ENCODE assay signal across 10 mouse cellular contexts in genomic region chr2:70337869-70338268, GRCm38 (mm10).
A peak's percentile ranks its signal among the peaks of the same experiment; 100 is the strongest.
DNase-seq lines count a peak whose midpoint lies in the region; ATAC-seq and TF ChIP-seq lines count a peak whose summit lies in the region.
"Had no signal": no experiment of that assay in that cellular context is flagged by ENCODE, and none has a peak within 500 bp of the region (broad histone marks: within the 10 kb centered on the region; RNA-seq: fewer than 3 reads in every experiment).

No protein-coding gene starts in this region.

- 0 out of 2 replicates have a peak, but pooled peaks cover 3% of the 10 kb centered on the region for H3K27me3 ChIP-seq in heart, embryonic 10.5 days (ENCODE audit: insufficient read depth, poor library complexity, severe bottlenecking)
- no peaks in the 10 kb centered on the region for H3K27me3 ChIP-seq in kidney, adult 2 months (replicated peaks; ENCODE audit: control insufficient read depth, insufficient read depth, low read length)
- no peaks in the 10 kb centered on the region for H3K27me3 ChIP-seq in embryonic facial prominence, embryonic 14.5 days (replicated peaks; ENCODE audit: control insufficient read depth, insufficient read depth, low read length)
- H3K27me3 ChIP-seq: midbrain, embryonic 13.5 days had no signal

- WGBS in heart, embryonic 10.5 days: 9% methylated on average over 9 of the region's 9 CpGs
- 51% methylated on average over 9 of the region's 9 CpGs for WGBS in kidney, adult 2 months
- WGBS in embryonic facial prominence, embryonic 14.5 days: 33% methylated on average over 9 of the region's 9 CpGs

- no peaks in the 10 kb centered on the region for H3K36me3 ChIP-seq in heart, embryonic 10.5 days
- no peaks in the 10 kb centered on the region for H3K36me3 ChIP-seq in kidney, adult 2 months (ENCODE audit: control insufficient read depth, insufficient read depth, low read length)
- H3K36me3 ChIP-seq in embryonic facial prominence, embryonic 14.5 days (ENCODE audit: control insufficient read depth, insufficient read depth, low read length): no peaks in the 10 kb centered on the region
- H3K36me3 ChIP-seq: midbrain, embryonic 13.5 days had no signal

- intact Hi-C loops in heart, postnatal 25 days (cut with DNase I): no loop called here

- no peaks in the 10 kb centered on the region for H3K9me3 ChIP-seq in heart, embryonic 10.5 days
- H3K9me3 ChIP-seq in embryonic facial prominence, embryonic 14.5 days (ENCODE audit: control insufficient read depth, low read length): no peaks in the 10 kb centered on the region
- H3K9me3 ChIP-seq: midbrain, embryonic 13.5 days had no signal

- peak overlapping the region; percentile 19 for H3K4me2 ChIP-seq in embryonic facial prominence, embryonic 14.5 days (ENCODE audit: low read depth, low read length)
- H3K4me2 ChIP-seq: midbrain, embryonic 13.5 days had no signal

- no peak for TF ChIP-seq POLR2A in kidney, adult 2 months (IDR thresholded peaks at IDR 0.05; ENCODE audit: low read depth, low read length)

- H3K4me1 ChIP-seq in heart, embryonic 10.5 days: peaks cover 41% of the 10 kb centered on the region
- H3K4me1 ChIP-seq in kidney, adult 2 months (ENCODE audit: control insufficient read depth, insufficient read depth, low read length): no peaks in the 10 kb centered on the region
- peaks cover 23% of the 10 kb centered on the region for H3K4me1 ChIP-seq in embryonic facial prominence, embryonic 14.5 days (ENCODE audit: control insufficient read depth, insufficient read depth, low read length)

- no peak overlapping the region for H3K9ac ChIP-seq in embryonic facial prominence, embryonic 14.5 days (ENCODE audit: low read depth, low read length)
- H3K9ac ChIP-seq: midbrain, embryonic 13.5 days had no signal

- H3K4me3 ChIP-seq in heart, embryonic 10.5 days: peak overlapping the region; percentile 40; the same call in 1 of the 2 replicates
- H3K4me3 ChIP-seq in kidney, adult 2 months (ENCODE audit: insufficient read depth, low read depth, low read length): no peak overlapping the region
- no peak overlapping the region for H3K4me3 ChIP-seq in embryonic facial prominence, embryonic 14.5 days (ENCODE audit: low read depth, low read length)
- H3K4me3 ChIP-seq: midbrain, embryonic 13.5 days had no signal

- ATAC-seq in embryonic facial prominence, embryonic 14.5 days (ENCODE audit: low read depth): no peak; the same call in 1 of the 2 replicates

- peak overlapping the region; percentile 72 for H3K27ac ChIP-seq in heart, embryonic 10.5 days
- no peak overlapping the region for H3K27ac ChIP-seq in kidney, adult 2 months (ENCODE audit: insufficient read depth, low read depth, low read length)
- peak overlapping the region; percentile 13; the same call in 1 of the 2 replicates for H3K27ac ChIP-seq in embryonic facial prominence, embryonic 14.5 days (replicated peaks; ENCODE audit: low read depth, low read length)
- H3K27ac ChIP-seq: midbrain, embryonic 13.5 days had no signal

- no peak for TF ChIP-seq CTCF in kidney, adult 2 months (conservative IDR thresholded peaks at IDR 0.05; ENCODE audit: insufficient read depth, insufficient read length, low read depth, low read length)

- peak; percentile 86 for DNase-seq in heart, embryonic 10.5 days (ENCODE audit: low spot score)
- no peak for DNase-seq in heart, postnatal 25 days (ENCODE audit: low spot score)
- peak; percentile 31 for DNase-seq in kidney, postnatal 10 days
- DNase-seq in kidney, adult 2 months: no peak
- peak; percentile 34 for DNase-seq in embryonic facial prominence, embryonic 14.5 days (ENCODE audit: low spot score)
- peak; percentile 29 to 42 for DNase-seq in lung, postnatal 4 days
- no peak for DNase-seq in spleen, adult 12 weeks (ENCODE audit: low spot score)
- no peak for DNase-seq in right cerebral cortex, postnatal 4 days
- DNase-seq: layer of hippocampus, adult 9-11 months had no signal

Comparison
In these comparisons a context has a peak if more than half of its experiments do, and no peak if none do; other contexts are left out.
1. DNase-seq: peak in heart, embryonic 10.5 days (single experiment), kidney, postnatal 10 days (single experiment), embryonic facial prominence, embryonic 14.5 days (single experiment) and lung, postnatal 4 days (2 of 2); none in heart, postnatal 25 days (single experiment), kidney, adult 2 months (single experiment), spleen, adult 12 weeks (single experiment) and right cerebral cortex, postnatal 4 days (single experiment).